Mouse (Mus musculus) erythroblast, embryonic 14.5 days (primary cell): ENCODE data around the gene Krt39. TPM values are rescaled to one million over a fixed set of nuclear protein-coding genes. Genes with fewer than 3 reads are reported as not detected.

Experiments
- H3K27me3 ChIP-seq: 2 replicates; pipeline ENCODE4 v1.6.1; 2012; ENCODE audit warnings: inconsistent platforms; ENCODE audit not compliant: control insufficient read depth
- H3K36me3 ChIP-seq: 2 replicates; pipeline ENCODE4 v1.6.1; 2012; ENCODE audit warnings: mild to moderate bottlenecking, inconsistent platforms; ENCODE audit not compliant: control insufficient read depth
- H3K4me1 ChIP-seq: 2 replicates; pipeline ENCODE4 v1.6.1; 2012; ENCODE audit warnings: inconsistent platforms; ENCODE audit not compliant: control insufficient read depth
- H3K4me3 ChIP-seq: replicated peaks from 2 replicates; pipeline ENCODE3; 2012; ENCODE audit warnings: moderate library complexity, mild to moderate bottlenecking, inconsistent platforms
- H3K9me3 ChIP-seq: 2 replicates; pipeline ENCODE4 v1.6.1; 2012; ENCODE audit warnings: low read length, inconsistent platforms, mixed read lengths; ENCODE audit not compliant: control insufficient read depth
- GATA1 ChIP-seq: IDR thresholded peaks from 2 replicates; pipeline ENCODE4 v1.6.1; 2012; ENCODE audit warnings: low read length, inconsistent platforms, mixed read lengths
- TAL1 ChIP-seq: IDR thresholded peaks from 3 replicates; pipeline ENCODE4 v1.6.1; 2012; ENCODE audit warnings: low read length, inconsistent platforms, mixed read lengths
- polyA plus RNA-seq: library from polyadenylated mRNA; stranded (reverse); fragments of >175 nt; gene quantifications from 2 replicates; pipeline ENCODE4 v1.2.3, GENCODE M21; 2012

The Krt39 gene
- polyA plus RNA-seq, 1 experiment: not detected

GRCm38 (mm10) chr11:99489233-99489632 lies 31.9 kb downstream of the Krt39 start:
- H3K9me3 ChIP-seq: peaks cover 3% of the 10 kb centered on the region; the same call in 1 of the 2 replicates
- H3K4me3 ChIP-seq: no peak overlapping the region
- TF ChIP-seq GATA1 (no peak), TAL1 (no peak)
- no peaks in the 10 kb centered on the region for H3K27me3 ChIP-seq
- H3K4me1 ChIP-seq: no peaks in the 10 kb centered on the region
- H3K36me3 ChIP-seq: no peaks in the 10 kb centered on the region

GRCm38 (mm10) chr11:99474981-99475380 lies 46.2 kb downstream of the Krt39 start:
- H3K4me3 ChIP-seq: no peak overlapping the region
- no peaks in the 10 kb centered on the region for H3K4me1 ChIP-seq
- no peaks in the 10 kb centered on the region for H3K27me3 ChIP-seq
- no peaks in the 10 kb centered on the region for H3K36me3 ChIP-seq
- H3K9me3 ChIP-seq: no peaks in the 10 kb centered on the region
- no peak for TF ChIP-seq TAL1
- no peak for TF ChIP-seq GATA1

GRCm38 (mm10) chr11:99473433-99473832 lies 47.7 kb downstream of the Krt39 start:
- H3K27me3 ChIP-seq: no peaks in the 10 kb centered on the region
- H3K36me3 ChIP-seq: no peaks in the 10 kb centered on the region
- no peaks in the 10 kb centered on the region for H3K9me3 ChIP-seq
- TF ChIP-seq TAL1 (no peak), GATA1 (no peak)
- no peaks in the 10 kb centered on the region for H3K4me1 ChIP-seq
- no peak overlapping the region for H3K4me3 ChIP-seq

- no peaks in the 10 kb centered on the region for H3K27me3 ChIP-seq
- no peaks in the 10 kb centered on the region for H3K9me3 ChIP-seq
Observed at GRCm38 (mm10) chr11:99472405-99472804, 48.7 kb downstream of the Krt39 start.

GRCm38 (mm10) chr11:99471946-99472345 lies 49.2 kb downstream of the Krt39 start:
- H3K27me3 ChIP-seq: no peaks in the 10 kb centered on the region
- TF ChIP-seq TAL1 (no peak), GATA1 (no peak)
- H3K36me3 ChIP-seq: no peaks in the 10 kb centered on the region
- no peaks in the 10 kb centered on the region for H3K9me3 ChIP-seq
- H3K4me1 ChIP-seq: no peaks in the 10 kb centered on the region
- H3K4me3 ChIP-seq: no peak overlapping the region

More at GRCm38 (mm10) chr11:99472405-99472804, 48.7 kb downstream of the Krt39 start:
- H3K36me3 ChIP-seq: no peaks in the 10 kb centered on the region
- TF ChIP-seq GATA1 (no peak), TAL1 (no peak)
- H3K4me3 ChIP-seq: no peak overlapping the region
- no peaks in the 10 kb centered on the region for H3K4me1 ChIP-seq

- Histone ChIP-seq H3K9me3 (no peaks in the 10 kb centered on the region), H3K27me3 (no peaks in the 10 kb centered on the region), H3K36me3 (no peaks in the 10 kb centered on the region), H3K4me1 (no peaks in the 10 kb centered on the region), H3K4me3 (no peak overlapping the region)
- TF ChIP-seq GATA1: no peak
- TF ChIP-seq TAL1: no peak
Observed at GRCm38 (mm10) chr11:99469228-99469627, 51.9 kb downstream of the Krt39 start.

- Histone ChIP-seq H3K27me3 (no peaks in the 10 kb centered on the region), H3K9me3 (no peaks in the 10 kb centered on the region), H3K4me3 (no peak overlapping the region), H3K36me3 (no peaks in the 10 kb centered on the region), H3K4me1 (no peaks in the 10 kb centered on the region)
- TF ChIP-seq TAL1 (no peak), GATA1 (no peak)
Observed at GRCm38 (mm10) chr11:99468566-99468965, 52.6 kb downstream of the Krt39 start.

- Histone ChIP-seq H3K9me3 (no peaks in the 10 kb centered on the region), H3K36me3 (no peaks in the 10 kb centered on the region), H3K27me3 (no peaks in the 10 kb centered on the region), H3K4me3 (no peak overlapping the region), H3K4me1 (no peaks in the 10 kb centered on the region)
- TF ChIP-seq GATA1 (no peak), TAL1 (no peak)
Observed at GRCm38 (mm10) chr11:99466316-99466715, 54.8 kb downstream of the Krt39 start.

- Histone ChIP-seq H3K4me1 (no peaks in the 10 kb centered on the region), H3K36me3 (no peaks in the 10 kb centered on the region), H3K4me3 (no peak overlapping the region), H3K9me3 (no peaks in the 10 kb centered on the region), H3K27me3 (no peaks in the 10 kb centered on the region)
- TF ChIP-seq TAL1 (no peak), GATA1 (no peak)
Observed at GRCm38 (mm10) chr11:99464836-99465235, 56.3 kb downstream of the Krt39 start.

Other genes with a start within 250 kb of the Krt39 start
- not detected in 2 replicates for gene Krt24, start 236.1 kb downstream of the Krt39 start, polyA plus RNA-seq
- not detected in 2 replicates for gene Krt25, start 198.4 kb downstream of the Krt39 start, polyA plus RNA-seq
- not detected in 2 replicates for gene Krt26, start 183.4 kb downstream of the Krt39 start, polyA plus RNA-seq
- not detected in 2 replicates for gene Krt27, start 170.2 kb downstream of the Krt39 start, polyA plus RNA-seq
- gene Krt28, start 146.4 kb downstream of the Krt39 start, polyA plus RNA-seq: not detected in 2 replicates
- gene Krt10, start 132.0 kb downstream of the Krt39 start, polyA plus RNA-seq: 0.22 and 0.51 TPM in 2 replicates
- not detected in 2 replicates for gene Krt12, start 99.1 kb downstream of the Krt39 start, polyA plus RNA-seq
- not detected in 2 replicates for gene Krt20, start 83.2 kb downstream of the Krt39 start, polyA plus RNA-seq
- gene Krt23, start 28.2 kb downstream of the Krt39 start, polyA plus RNA-seq: not detected in 2 replicates
- gene Krt40, start 21.8 kb upstream of the Krt39 start, polyA plus RNA-seq: not detected in 2 replicates
- gene Krtap3-3, start 29.5 kb upstream of the Krt39 start, polyA plus RNA-seq: not detected in 2 replicates
- not detected in 2 replicates for gene Krtap3-2, start 35.5 kb upstream of the Krt39 start, polyA plus RNA-seq
- gene Gm11939, start 38.1 kb upstream of the Krt39 start, polyA plus RNA-seq: not detected in 2 replicates
- not detected in 2 replicates for gene Krtap3-1, start 45.3 kb upstream of the Krt39 start, polyA plus RNA-seq
- gene Krtap1-5, start 59.7 kb upstream of the Krt39 start, polyA plus RNA-seq: not detected in 2 replicates
- gene Krtap1-4, start 62.3 kb upstream of the Krt39 start, polyA plus RNA-seq: not detected in 2 replicates
- not detected in 2 replicates for gene Krtap1-3, start 70.0 kb upstream of the Krt39 start, polyA plus RNA-seq
- not detected in 2 replicates for gene Krtap9-3, start 76.8 kb upstream of the Krt39 start, polyA plus RNA-seq
- gene Gm11938, start 82.0 kb upstream of the Krt39 start, polyA plus RNA-seq: not detected in 2 replicates
- not detected in 2 replicates for gene Gm11937, start 88.9 kb upstream of the Krt39 start, polyA plus RNA-seq
- gene Krtap2-4, start 93.5 kb upstream of the Krt39 start, polyA plus RNA-seq: not detected in 2 replicates
- not detected in 2 replicates for gene Gm11562, start 99.1 kb upstream of the Krt39 start, polyA plus RNA-seq
- gene Krtap4-1, start 106.9 kb upstream of the Krt39 start, polyA plus RNA-seq: not detected in 2 replicates
- gene Krtap4-2, start 113.7 kb upstream of the Krt39 start, polyA plus RNA-seq: not detected in 2 replicates
- gene Krtap4-7, start 122.8 kb upstream of the Krt39 start, polyA plus RNA-seq: not detected in 2 replicates
- not detected in 2 replicates for gene Gm11555, start 128.9 kb upstream of the Krt39 start, polyA plus RNA-seq
- not detected in 2 replicates for gene Gm11563, start 137.6 kb upstream of the Krt39 start, polyA plus RNA-seq
- not detected in 2 replicates for gene Krtap4-6, start 144.6 kb upstream of the Krt39 start, polyA plus RNA-seq
- gene Gm14190, start 169.4 kb upstream of the Krt39 start, polyA plus RNA-seq: not detected in 2 replicates
- gene Gm14180, start 213.0 kb upstream of the Krt39 start, polyA plus RNA-seq: not detected in 2 replicates